18 mouse cellular contexts compared by ENCODE assay signal in the genomic region with DNA sequence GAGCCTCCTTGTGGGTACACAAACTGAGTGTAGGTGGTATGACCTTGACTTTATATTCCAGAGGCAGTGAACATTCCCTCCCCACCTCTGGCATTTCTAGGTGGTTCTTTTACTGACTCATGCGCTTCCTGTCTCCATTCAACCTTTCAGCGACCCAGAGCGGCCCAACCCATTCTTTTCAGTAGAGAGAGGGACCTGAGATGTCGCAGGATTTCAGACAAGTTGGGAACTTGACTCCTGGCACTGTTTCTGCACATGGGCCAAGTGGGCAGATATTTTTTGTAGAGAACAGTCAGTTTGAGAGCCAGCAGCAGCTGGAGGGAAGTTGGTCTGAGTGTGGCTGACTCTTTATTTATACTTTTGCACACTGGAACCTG. TPM values are rescaled to one million over a fixed set of nuclear protein-coding genes. Genes with fewer than 3 reads are reported as not detected.
A peak's percentile ranks its signal among the peaks of the same experiment; 100 is the strongest.
DNase-seq lines count a peak whose midpoint lies in the region; ATAC-seq and TF ChIP-seq lines count a peak whose summit lies in the region.
"Had no signal": no experiment of that assay in that cellular context is flagged by ENCODE, and none has a peak within 500 bp of the region (broad histone marks: within the 10 kb centered on the region; RNA-seq: fewer than 3 reads in every experiment).

No protein-coding gene starts in this region.

- no peaks in the 10 kb centered on the region for H3K27me3 ChIP-seq in lung, embryonic 14.5 days (ENCODE audit: insufficient read depth, low read length)
- no peaks in the 10 kb centered on the region for H3K27me3 ChIP-seq in heart, embryonic 15.5 days
- no peaks in the 10 kb centered on the region for H3K27me3 ChIP-seq in stomach, embryonic 15.5 days (replicated peaks)
- H3K27me3 ChIP-seq in hindbrain, embryonic 14.5 days (ENCODE audit: control insufficient read depth, insufficient read depth, low read length) = no peaks in the 10 kb centered on the region
- H3K27me3 ChIP-seq in hindbrain, embryonic 16.5 days (replicated peaks; ENCODE audit: control insufficient read depth, insufficient read depth, low read length) = no peaks in the 10 kb centered on the region
- H3K27me3 ChIP-seq: limb, embryonic 12.5 days; midbrain, embryonic 15.5 days; neural tube, embryonic 12.5 days; Patski had no signal

- no peak overlapping the region for H3K9ac ChIP-seq in lung, embryonic 14.5 days
- no peak overlapping the region for H3K9ac ChIP-seq in heart, embryonic 15.5 days
- H3K9ac ChIP-seq in stomach, embryonic 15.5 days = no peak overlapping the region
- H3K9ac ChIP-seq in hindbrain, embryonic 14.5 days = no peak overlapping the region
- no peak overlapping the region for H3K9ac ChIP-seq in hindbrain, embryonic 16.5 days (ENCODE audit: low read depth, low read length)
- H3K9ac ChIP-seq: limb, embryonic 12.5 days; midbrain, embryonic 15.5 days; neural tube, embryonic 12.5 days had no signal

- H3K4me1 ChIP-seq in lung, embryonic 14.5 days (ENCODE audit: insufficient read depth) = peaks cover 37% of the 10 kb centered on the region
- peaks cover 40% of the 10 kb centered on the region for H3K4me1 ChIP-seq in heart, embryonic 15.5 days (replicated peaks)
- peaks cover 18% of the 10 kb centered on the region; the same call in 1 of the 2 replicates for H3K4me1 ChIP-seq in stomach, embryonic 15.5 days
- 0 out of 2 replicates have a peak, but pooled peaks cover 3% of the 10 kb centered on the region for H3K4me1 ChIP-seq in hindbrain, embryonic 14.5 days (replicated peaks; ENCODE audit: control insufficient read depth, insufficient read depth, low read length)
- H3K4me1 ChIP-seq in hindbrain, embryonic 16.5 days (ENCODE audit: control insufficient read depth, insufficient read depth, low read depth, low read length) = peaks cover 3% of the 10 kb centered on the region; the same call in 1 of the 2 replicates
- H3K4me1 ChIP-seq: neural tube, embryonic 12.5 days had no signal

- no peaks in the 10 kb centered on the region for H3K36me3 ChIP-seq in lung, embryonic 14.5 days (ENCODE audit: insufficient read depth)
- no peaks in the 10 kb centered on the region for H3K36me3 ChIP-seq in heart, embryonic 15.5 days
- no peaks in the 10 kb centered on the region for H3K36me3 ChIP-seq in stomach, embryonic 15.5 days
- no peaks in the 10 kb centered on the region for H3K36me3 ChIP-seq in hindbrain, embryonic 14.5 days (replicated peaks; ENCODE audit: control insufficient read depth, insufficient read depth)
- no peaks in the 10 kb centered on the region for H3K36me3 ChIP-seq in hindbrain, embryonic 16.5 days (ENCODE audit: control insufficient read depth, insufficient read depth, low read length)
- H3K36me3 ChIP-seq: limb, embryonic 12.5 days; midbrain, embryonic 15.5 days; neural tube, embryonic 12.5 days had no signal

- TF ChIP-seq CTCF in lung, embryonic 14.5 days (IDR thresholded peaks at IDR 0.05; ENCODE audit: low read depth) = no peak

- no peak for ATAC-seq in lung, embryonic 14.5 days (ENCODE audit: insufficient read depth)
- ATAC-seq in heart, embryonic 15.5 days (replicated peaks; ENCODE audit: insufficient number of reproducible peaks, insufficient read depth, low FRiP score, low read depth) = no peak
- no peak for ATAC-seq in stomach, embryonic 15.5 days (ENCODE audit: insufficient read depth, low FRiP score, low read depth)
- ATAC-seq in hindbrain, embryonic 14.5 days (ENCODE audit: low FRiP score) = no peak
- ATAC-seq in hindbrain, embryonic 16.5 days = no peak
- ATAC-seq: CD4-positive, CD25-positive, alpha-beta regulatory T cell, adult 4 months; forebrain, embryonic 16.5 days; midbrain, embryonic 15.5 days; Patski had no signal

- 36% methylated on average over 4 of the region's 4 CpGs for WGBS in lung, embryonic 14.5 days
- WGBS in heart, embryonic 15.5 days = 53% methylated on average over 4 of the region's 4 CpGs
- WGBS in stomach, embryonic 15.5 days = 69% methylated on average over 4 of the region's 4 CpGs
- 85% methylated on average over 4 of the region's 4 CpGs for WGBS in hindbrain, embryonic 14.5 days
- WGBS in hindbrain, embryonic 16.5 days = 83% methylated on average over 4 of the region's 4 CpGs

- DNase-seq in heart, adult 11 months = peak; percentile 83
- DNase-seq in heart, adult 9 months (ENCODE audit: low spot score in 2 of 2) = no peak
- peak; percentile 66 for DNase-seq in lung, embryonic 14.5 days
- DNase-seq in lung, postnatal 14 days = no peak
- DNase-seq in hindbrain, embryonic 14.5 days (ENCODE audit: low spot score) = no peak
- DNase-seq: cerebellum, adult 9-10 months; kidney, postnatal 14 days had no signal

- peak overlapping the region; percentile 83 for H3K27ac ChIP-seq in lung, embryonic 14.5 days (ENCODE audit: low read depth)
- H3K27ac ChIP-seq in heart, embryonic 15.5 days = peak overlapping the region; percentile 82
- peak overlapping the region; percentile 53 for H3K27ac ChIP-seq in stomach, embryonic 15.5 days
- H3K27ac ChIP-seq in hindbrain, embryonic 14.5 days = no peak overlapping the region
- no peak overlapping the region for H3K27ac ChIP-seq in hindbrain, embryonic 16.5 days (ENCODE audit: low read depth, low read length)
- H3K27ac ChIP-seq: limb, embryonic 12.5 days; midbrain, embryonic 15.5 days; neural tube, embryonic 12.5 days had no signal

- H3K9me3 ChIP-seq in lung, embryonic 14.5 days (ENCODE audit: low read depth, low read length) = no peaks in the 10 kb centered on the region
- no peaks in the 10 kb centered on the region for H3K9me3 ChIP-seq in heart, embryonic 15.5 days (replicated peaks)
- no peaks in the 10 kb centered on the region for H3K9me3 ChIP-seq in stomach, embryonic 15.5 days
- H3K9me3 ChIP-seq in hindbrain, embryonic 14.5 days (ENCODE audit: control insufficient read depth, low read length) = no peaks in the 10 kb centered on the region
- H3K9me3 ChIP-seq in hindbrain, embryonic 16.5 days (ENCODE audit: control insufficient read depth, low read length) = no peaks in the 10 kb centered on the region
- H3K9me3 ChIP-seq: limb, embryonic 12.5 days; midbrain, embryonic 15.5 days; neural tube, embryonic 12.5 days had no signal

- no peak overlapping the region for H3K4me2 ChIP-seq in lung, embryonic 14.5 days
- H3K4me2 ChIP-seq in heart, embryonic 15.5 days = no peak overlapping the region
- no peak overlapping the region for H3K4me2 ChIP-seq in stomach, embryonic 15.5 days
- H3K4me2 ChIP-seq in hindbrain, embryonic 14.5 days (replicated peaks) = no peak overlapping the region
- H3K4me2 ChIP-seq in hindbrain, embryonic 16.5 days (ENCODE audit: low read length) = no peak overlapping the region
- H3K4me2 ChIP-seq: limb, embryonic 12.5 days; midbrain, embryonic 15.5 days; neural tube, embryonic 12.5 days had no signal

- no peak overlapping the region for H3K4me3 ChIP-seq in lung, embryonic 14.5 days (ENCODE audit: low read depth, low read length)
- no peak overlapping the region for H3K4me3 ChIP-seq in heart, embryonic 15.5 days
- H3K4me3 ChIP-seq in stomach, embryonic 15.5 days (replicated peaks) = no peak overlapping the region
- no peak overlapping the region for H3K4me3 ChIP-seq in hindbrain, embryonic 14.5 days (replicated peaks; ENCODE audit: low read length)
- no peak overlapping the region for H3K4me3 ChIP-seq in hindbrain, embryonic 16.5 days (ENCODE audit: low read length)
- H3K4me3 ChIP-seq: limb, embryonic 12.5 days; midbrain, embryonic 15.5 days; neural tube, embryonic 12.5 days had no signal

RNA-seq across cellular contexts. Expression of gene Cdrt4, which starts 45.5 kb away (rescaled TPM):
- polyA plus RNA-seq in lung, embryonic 14.5 days (2014; fragmentation: Nextera tagmentation; extraction: Ambion mirVana) = 0.83 TPM in 1 of 2 replicates, not detected in the other
- not detected in 2 replicates for polyA plus RNA-seq in heart, embryonic 15.5 days (2015; fragmentation: Nextera tagmentation; extraction: Ambion mirVana)
- polyA plus RNA-seq in stomach, embryonic 15.5 days (2015; fragmentation: Nextera tagmentation; extraction: Ambion mirVana) = 0.19 and 0.26 TPM in 2 replicates
- not detected in 2 replicates for polyA plus RNA-seq in hindbrain, embryonic 14.5 days (2014; fragmentation: Nextera tagmentation; extraction: Ambion mirVana)
- 0.23 TPM in 1 of 2 replicates, not detected in the other for polyA plus RNA-seq in hindbrain, embryonic 16.5 days (2015; fragmentation: Nextera tagmentation; extraction: Ambion mirVana)
- polyA plus RNA-seq: CD4-positive, CD25-positive, alpha-beta regulatory T cell, adult 4 months; embryonic facial prominence, embryonic 11.5 days; forebrain, embryonic 16.5 days; limb, embryonic 12.5 days; midbrain, embryonic 15.5 days; Patski; small intestine, adult 2 months had no signal

Comparison
In these comparisons a context has a peak if more than half of its experiments do, and no peak if none do; other contexts are left out.
1. DNase-seq: peak in heart, adult 11 months (single experiment) and lung, embryonic 14.5 days (single experiment); none in heart, adult 9 months (0 of 2), lung, postnatal 14 days (single experiment) and hindbrain, embryonic 14.5 days (single experiment).
2. H3K27ac ChIP-seq: peak in lung, embryonic 14.5 days (single experiment), heart, embryonic 15.5 days (single experiment) and stomach, embryonic 15.5 days (single experiment); none in hindbrain, embryonic 14.5 days (single experiment) and hindbrain, embryonic 16.5 days (single experiment).